Mouse (Mus musculus) MEL (cell line): Measurements from ENCODE around the gene Armh1. TPM values are rescaled to one million over a fixed set of nuclear protein-coding genes. Genes with fewer than 3 reads are reported as not detected.

Experiments
- DNase-seq: peaks from one replicate; pipeline ENCODE4 v3.0.0; 2011; ENCODE audit warnings: low read depth, low spot score
- H3K27ac ChIP-seq: 2 replicates; pipeline ENCODE4 v1.5.1; 2012; ENCODE audit warnings: low read depth, mild to moderate bottlenecking, control low read depth, low read length, moderate library complexity; ENCODE audit not compliant: control insufficient read depth
- H3K27me3 ChIP-seq, 2 experiments: fragments of 150-350 bp in 1 of 2; sonication (generic) in 1 of 2; 2 replicates each; pipeline ENCODE4 v1.6.1; 2012; ENCODE audit warnings: low read length in 2 of 2, mild to moderate bottlenecking in 2 of 2, improper control_type of control experiment in 1 of 2, moderate library complexity in 1 of 2; ENCODE audit not compliant: insufficient read depth in 2 of 2, control insufficient read depth in 1 of 2
- H3K36me3 ChIP-seq, 2 experiments: 2 replicates each; pipeline ENCODE4 v1.6.1; 2012 to 2014; ENCODE audit warnings: low read length in 2 of 2, improper control_type of control experiment in 1 of 2, inconsistent platforms in 1 of 2, mild to moderate bottlenecking in 1 of 2; ENCODE audit not compliant: insufficient read depth in 2 of 2, control insufficient read depth in 1 of 2
- H3K4me1 ChIP-seq, 2 experiments: fragments of 150-350 bp in 1 of 2; sonication (generic) in 1 of 2; 2 replicates each; pipeline ENCODE4 v1.6.1; 2012; ENCODE audit warnings: low read length in 2 of 2, improper control_type of control experiment in 1 of 2, mild to moderate bottlenecking in 1 of 2; ENCODE audit not compliant: insufficient read depth in 2 of 2, control insufficient read depth in 1 of 2
- H3K4me3 ChIP-seq, 2 experiments: fragments of 150-350 bp in 1 of 2; sonication (generic) in 1 of 2; 2 replicates each; pipeline ENCODE4 v1.5.1; 2012; ENCODE audit warnings: low read depth in 2 of 2, low read length in 2 of 2, mild to moderate bottlenecking in 2 of 2, moderate library complexity in 2 of 2, control low read depth in 1 of 2, improper control_type of control experiment in 1 of 2; ENCODE audit not compliant: control insufficient read depth in 1 of 2, insufficient read depth in 1 of 2
- H3K79me2 ChIP-seq: 2 replicates; pipeline ENCODE4 v1.6.1; 2012; ENCODE audit warnings: mild to moderate bottlenecking, low read length, moderate library complexity; ENCODE audit not compliant: control insufficient read depth, poor library complexity, insufficient read depth
- H3K9ac ChIP-seq: 2 replicates; pipeline ENCODE4 v1.6.1; 2012; ENCODE audit warnings: low read depth, mild to moderate bottlenecking, control low read depth, low read length, moderate library complexity; ENCODE audit not compliant: control insufficient read depth, poor library complexity, severe bottlenecking
- H3K9me3 ChIP-seq: fragments of 150-350 bp; sonication (generic); replicated peaks from 2 replicates; pipeline ENCODE4 v1.6.1; 2012; ENCODE audit warnings: mild to moderate bottlenecking, low read length, improper control_type of control experiment, moderate library complexity; ENCODE audit not compliant: insufficient read depth
- BHLHE40 ChIP-seq: IDR thresholded peaks from 2 replicates; pipeline ENCODE4 v1.6.1; 2012; ENCODE audit warnings: low read depth, mild to moderate bottlenecking, inconsistent platforms, low read length, improper control_type of control experiment, borderline replicate concordance
- CHD1 ChIP-seq: IDR thresholded peaks from 2 replicates; pipeline ENCODE4 v1.6.1; 2012; ENCODE audit warnings: low read depth, mild to moderate bottlenecking, inconsistent platforms, low read length, improper control_type of control experiment
- CTCF ChIP-seq, 3 experiments: IDR thresholded peaks in 2 of 3; conservative IDR thresholded peaks in 1 of 3; 2 replicates each; pipeline ENCODE4 v1.5.1; 2011 to 2012; ENCODE audit warnings: low read length in 3 of 3, low read depth in 2 of 3, mild to moderate bottlenecking in 2 of 3, improper control_type of control experiment in 1 of 3, inconsistent platforms in 1 of 3, mixed read lengths in 1 of 3, moderate library complexity in 1 of 3; ENCODE audit not compliant: control insufficient read depth in 1 of 3, insufficient read depth in 1 of 3, poor library complexity in 1 of 3, severe bottlenecking in 1 of 3
- EP300 ChIP-seq, 2 experiments: IDR thresholded peaks; 2 replicates each; pipeline ENCODE4 v1.6.1; 2011; ENCODE audit warnings: improper control_type of control experiment in 2 of 2, low read length in 2 of 2, low read depth in 1 of 2, mild to moderate bottlenecking in 1 of 2
- HCFC1 ChIP-seq: IDR thresholded peaks from 2 replicates; pipeline ENCODE4 v1.6.1; 2012; ENCODE audit warnings: low read depth, mild to moderate bottlenecking, inconsistent platforms, low read length, improper control_type of control experiment, moderate library complexity
- MEF2A ChIP-seq: IDR thresholded peaks from 2 replicates; pipeline ENCODE4 v1.6.1; 2014; ENCODE audit warnings: low read depth, mild to moderate bottlenecking, inconsistent platforms, low read length, improper control_type of control experiment; ENCODE audit not compliant: poor library complexity, insufficient replicate concordance, severe bottlenecking; ENCODE audit errors: extremely low read depth
- MYC ChIP-seq: IDR thresholded peaks from 2 replicates; pipeline ENCODE4 v1.6.1; 2011; ENCODE audit warnings: low read depth, mild to moderate bottlenecking, low read length, improper control_type of control experiment, moderate library complexity
- NRF1 ChIP-seq: IDR thresholded peaks from 2 replicates; pipeline ENCODE4 v1.6.1; 2014; ENCODE audit warnings: low read depth, mild to moderate bottlenecking, inconsistent platforms, low read length, improper control_type of control experiment, moderate library complexity; ENCODE audit not compliant: poor library complexity, insufficient read depth, severe bottlenecking
- POLR2AphosphoS2 ChIP-seq: IDR thresholded peaks from 2 replicates; pipeline ENCODE4 v1.6.1; 2011; ENCODE audit warnings: low read length, improper control_type of control experiment
- SIN3A ChIP-seq: IDR thresholded peaks from 2 replicates; pipeline ENCODE4 v1.6.1; 2012; ENCODE audit warnings: low read length, improper control_type of control experiment, inconsistent platforms
- SMC3 ChIP-seq: IDR thresholded peaks from 2 replicates; pipeline ENCODE4 v1.6.1; 2011; ENCODE audit warnings: low read depth, low read length, improper control_type of control experiment
- TAL1 ChIP-seq: IDR thresholded peaks from 2 replicates; pipeline ENCODE4 v1.6.1; 2012; ENCODE audit warnings: mild to moderate bottlenecking, inconsistent platforms, low read length, moderate library complexity, mixed read lengths
- TBP ChIP-seq: IDR thresholded peaks from 2 replicates; pipeline ENCODE4 v1.8.0; 2011; ENCODE audit warnings: low read depth, low read length, improper control_type of control experiment
- UBTF ChIP-seq: IDR thresholded peaks from 2 replicates; pipeline ENCODE4 v1.6.1; 2012; ENCODE audit warnings: low read depth, mild to moderate bottlenecking, inconsistent platforms, low read length, improper control_type of control experiment, moderate library complexity, borderline replicate concordance; ENCODE audit not compliant: insufficient read depth
- ZKSCAN1 ChIP-seq: IDR thresholded peaks from 2 replicates; pipeline ENCODE4 v1.6.1; 2012; ENCODE audit warnings: low read depth, mild to moderate bottlenecking, inconsistent platforms, low read length, improper control_type of control experiment, moderate library complexity
- ZMIZ1 ChIP-seq: IDR thresholded peaks from 2 replicates; pipeline ENCODE4 v1.6.1; 2012; ENCODE audit warnings: low read depth, mild to moderate bottlenecking, inconsistent platforms, low read length, improper control_type of control experiment, moderate library complexity
- polyA plus RNA-seq, 2 experiments: library from polyadenylated mRNA; stranded (reverse) in 1 of 2; unstranded in 1 of 2; fragments of >175 nt in 1 of 2; fragments of >200 nt in 1 of 2; gene quantifications; 2 replicates each; pipeline versions ENCODE4 v1.2.1 to v1.2.4; 2012; ENCODE audit warnings: low replicate concordance in 2 of 2, low read depth in 1 of 2; ENCODE audit not compliant: insufficient read length in 2 of 2, insufficient read depth in 1 of 2, missing spikeins in 1 of 2
- total RNA-seq: library from RNA; depleted of rRNA; stranded (reverse); fragments of 300-350 nt; gene quantifications from 2 replicates; pipeline ENCODE4 v1.2.3, GENCODE M21; 2012

The Armh1 gene
- total and polyA plus RNA-seq, 3 experiments: not detected

GRCm38 (mm10) chr4:117288277-117288926, 36.5 kb upstream of the Armh1 start:
- peak; percentile 73 for DNase-seq
- H3K9me3 ChIP-seq: no peaks in the 10 kb centered on the region
- peaks cover 3 to 14% of the 10 kb centered on the region in 2 experiments for H3K4me1 ChIP-seq
- H3K36me3 ChIP-seq: peaks cover 2 to 6% of the 10 kb centered on the region in 2 experiments; a peak in 2 of 4 replicates
- H3K79me2 ChIP-seq: peaks cover 18% of the 10 kb centered on the region
- peak overlapping the region; percentile 90 for H3K9ac ChIP-seq
- H3K27ac ChIP-seq: peak overlapping the region; percentile 75
- H3K27me3 ChIP-seq: no peaks in the 10 kb centered on the region
- peak overlapping the region; percentile 89 to 93 for H3K4me3 ChIP-seq
- TF ChIP-seq POLR2AphosphoS2 (no peak), BHLHE40 (no peak), ZKSCAN1 (no peak), CHD1 (0 out of 2 replicates have a peak, but pooled peaks have one; percentile 21), SIN3A (peak; percentile 42), ZMIZ1 (0 out of 2 replicates have a peak, but pooled peaks have one; percentile 36), TAL1 (peak; percentile 14; the same call in 1 of the 2 replicates), HCFC1 (0 out of 2 replicates have a peak, but pooled peaks have one; percentile 17)

GRCm38 (mm10) chr4:117284363-117284762, 32.4 kb upstream of the Armh1 start:
- H3K4me3 ChIP-seq: no peak overlapping the region
- DNase-seq: no peak
- peaks cover 0 to 8% of the 10 kb centered on the region in 2 experiments; a peak in 1 of 4 replicates for H3K4me1 ChIP-seq
- no peak overlapping the region for H3K27ac ChIP-seq
- H3K79me2 ChIP-seq: peaks cover 18% of the 10 kb centered on the region
- no peak for TF ChIP-seq NRF1
- TF ChIP-seq TBP: no peak
- TF ChIP-seq SMC3: no peak
- TF ChIP-seq BHLHE40: no peak
- no peak for TF ChIP-seq MYC
- TF ChIP-seq POLR2AphosphoS2: no peak
- TF ChIP-seq EP300 (IDR thresholded peaks at IDR 0.05; ENCODE audit: low read depth in 1 of 2, low read length in 2 of 2): no peak
- no peak for TF ChIP-seq ZKSCAN1
- no peak for TF ChIP-seq TAL1
- TF ChIP-seq ZMIZ1: no peak
- no peak for TF ChIP-seq UBTF
- no peak for TF ChIP-seq MEF2A
- TF ChIP-seq CHD1: no peak
- no peak for TF ChIP-seq CTCF (IDR thresholded peaks at IDR 0.05 in 2 of 3, conservative IDR thresholded peaks at IDR 0.05 in 1 of 3; ENCODE audit: control insufficient read depth in 1 of 3, insufficient read depth in 1 of 3, low read depth in 2 of 3, low read length in 3 of 3, poor library complexity in 1 of 3, severe bottlenecking in 1 of 3)
- no peak overlapping the region for H3K9ac ChIP-seq
- H3K27me3 ChIP-seq: no peaks in the 10 kb centered on the region
- no peaks in the 10 kb centered on the region for H3K9me3 ChIP-seq
- peaks cover 2 to 8% of the 10 kb centered on the region in 2 experiments; a peak in 2 of 4 replicates for H3K36me3 ChIP-seq
